Mouse (Mus musculus) bone marrow macrophage, adult 2 months (primary cell): ENCODE data around the gene Hyal3.

ENCODE experiments used
- CTCF ChIP-seq: IDR thresholded peaks from 2 replicates; pipeline ENCODE4 v1.5.1; 2012; ENCODE audit warnings: low read depth, mild to moderate bottlenecking, low read length, moderate library complexity
- POLR2A ChIP-seq: IDR thresholded peaks from 2 replicates; pipeline ENCODE4 v1.6.1; 2012; ENCODE audit warnings: mild to moderate bottlenecking, low read depth, low read length, borderline replicate concordance

DNA sequence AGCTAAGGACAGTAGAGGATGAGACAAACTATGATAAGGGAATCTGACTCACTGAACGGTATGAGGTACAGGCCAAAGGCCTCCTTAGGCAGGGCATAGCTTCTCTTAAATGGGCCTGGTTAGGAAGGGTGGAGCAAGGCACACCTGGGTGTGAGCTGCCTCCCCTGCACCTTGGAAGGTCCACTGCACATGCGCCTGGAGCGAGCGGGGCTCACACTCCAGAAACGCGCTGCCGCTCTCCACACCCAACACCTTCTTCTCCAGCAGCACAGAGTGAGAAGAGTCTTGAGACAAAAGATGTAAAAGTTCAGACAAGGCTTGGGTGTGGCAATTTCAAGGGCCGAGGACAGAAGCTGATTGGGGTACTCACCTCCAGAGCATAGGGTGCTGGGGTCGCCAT lies 18.8 kb downstream of the Hyal3 start:
- TF ChIP-seq POLR2A (no peak), CTCF (no peak)
